Mouse (Mus musculus) embryonic facial prominence, embryonic 14.5 days (tissue): Measurements from ENCODE around the gene Dnah6. TPM values are rescaled to one million over a fixed set of nuclear protein-coding genes. Genes with fewer than 3 reads are reported as not detected.

Experiments
- ATAC-seq: fragments of 200-750 bp; cut with Nextera tagmentation; 2 replicates; pipeline ENCODE4 v1.8.0; 2017; ENCODE audit warnings: low read depth, moderate number of reproducible peaks, moderate TSS enrichment
- DNase-seq: peaks from one replicate; pipeline ENCODE4 v3.0.0-alpha.2; 2015; ENCODE audit warnings: low spot score
- H3K27ac ChIP-seq: fragments of 300-500 bp; sonication (generic); replicated peaks from 2 replicates; pipeline ENCODE4 v1.5.1; 2014; ENCODE audit warnings: low read depth, mild to moderate bottlenecking, low read length, moderate library complexity
- H3K27me3 ChIP-seq: fragments of 300-500 bp; sonication (generic); replicated peaks from 2 replicates; pipeline ENCODE4 v1.6.1; 2014; ENCODE audit warnings: low read length; ENCODE audit not compliant: control insufficient read depth, insufficient read depth
- H3K36me3 ChIP-seq: fragments of 300-500 bp; sonication (generic); 2 replicates; pipeline ENCODE4 v1.6.1; 2014; ENCODE audit warnings: low read length, mixed read lengths; ENCODE audit not compliant: control insufficient read depth, insufficient read depth
- H3K4me1 ChIP-seq: fragments of 300-500 bp; sonication (generic); 2 replicates; pipeline ENCODE4 v1.6.1; 2014; ENCODE audit warnings: antibody characterized with exemption, low read length; ENCODE audit not compliant: control insufficient read depth, insufficient read depth
- H3K4me2 ChIP-seq: fragments of 300-500 bp; sonication (generic); 2 replicates; pipeline ENCODE4 v1.6.1; 2014; ENCODE audit warnings: low read depth, mild to moderate bottlenecking, low read length, moderate library complexity, mixed read lengths
- H3K4me3 ChIP-seq: fragments of 300-500 bp; sonication (generic); 2 replicates; pipeline ENCODE4 v1.5.1; 2014; ENCODE audit warnings: low read depth, mild to moderate bottlenecking, low read length
- H3K9ac ChIP-seq: fragments of 300-500 bp; sonication (generic); 2 replicates; pipeline ENCODE4 v1.6.1; 2014; ENCODE audit warnings: low read depth, mild to moderate bottlenecking, low read length, moderate library complexity, mixed read lengths
- H3K9me3 ChIP-seq: fragments of 300-500 bp; sonication (generic); 2 replicates; pipeline ENCODE4 v1.6.1; 2016; ENCODE audit warnings: low read length; ENCODE audit not compliant: control insufficient read depth
- WGBS: fragments of 180-500 bp; shearing (Covaris S2); extraction: QIAGEN DNeasy Blood & Tissue Kit; methylation state at CpG from one replicate; pipeline ENCODE4 v1.1.7; 2014; 5-methylcytosine and 5-hydroxymethylcytosine counted together
- polyA plus RNA-seq: library from polyadenylated mRNA; unstranded; fragments of >200 nt; fragmentation: Nextera tagmentation; extraction: Ambion mirVana; gene quantifications from 2 replicates; pipeline ENCODE4 v1.2.1, GENCODE M21; 2014

Dnah6 gene
- polyA plus RNA-seq, 1 experiment from 2014 or later, result 0.42 TPM

DNA sequence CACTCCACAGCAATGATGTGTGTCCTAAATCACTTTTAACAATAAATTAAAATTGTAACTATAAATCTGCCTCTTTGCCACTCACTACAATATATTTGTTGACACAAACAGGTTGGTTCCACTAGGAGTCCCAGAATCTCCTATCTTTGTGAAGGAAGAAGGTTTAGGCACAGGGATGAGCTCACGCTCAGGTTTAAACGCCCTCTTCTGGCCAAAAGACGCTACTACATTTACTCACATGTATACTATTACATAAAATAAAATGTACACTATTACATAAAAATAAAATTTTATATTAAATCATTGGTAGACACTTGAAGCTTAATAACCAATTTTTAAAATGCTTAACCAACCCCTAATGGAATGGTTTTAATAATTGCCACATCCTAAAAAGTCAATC, 201.4 kb downstream of the Dnah6 start:
- WGBS, result 3% methylated on average over 3 of the region's 3 CpGs
- Histone ChIP-seq H3K4me2 (no peak overlapping the region), H3K9me3 (no peaks in the 10 kb centered on the region), H3K4me3 (no peak overlapping the region), H3K27ac (no peak overlapping the region), H3K36me3 (no peaks in the 10 kb centered on the region), H3K4me1 (no peaks in the 10 kb centered on the region), H3K27me3 (no peaks in the 10 kb centered on the region), H3K9ac (no peak overlapping the region)
- ATAC-seq, result no peak
- DNase-seq, result peak; percentile 42

GRCm38 (mm10) chr6:73018725-73019280, 202.6 kb downstream of the Dnah6 start:
- H3K4me1 ChIP-seq, result peaks cover 3% of the 10 kb centered on the region; the same call in 1 of the 2 replicates
- no peaks in the 10 kb centered on the region for H3K9me3 ChIP-seq
- no peak for ATAC-seq
- no peak overlapping the region for H3K4me2 ChIP-seq
- no peak overlapping the region for H3K27ac ChIP-seq
- 77% methylated on average over 10 of the region's 10 CpGs for WGBS
- H3K9ac ChIP-seq, result no peak overlapping the region
- no peaks in the 10 kb centered on the region for H3K27me3 ChIP-seq
- no peaks in the 10 kb centered on the region for H3K36me3 ChIP-seq
- H3K4me3 ChIP-seq, result no peak overlapping the region
- DNase-seq, result no peak

DNA sequence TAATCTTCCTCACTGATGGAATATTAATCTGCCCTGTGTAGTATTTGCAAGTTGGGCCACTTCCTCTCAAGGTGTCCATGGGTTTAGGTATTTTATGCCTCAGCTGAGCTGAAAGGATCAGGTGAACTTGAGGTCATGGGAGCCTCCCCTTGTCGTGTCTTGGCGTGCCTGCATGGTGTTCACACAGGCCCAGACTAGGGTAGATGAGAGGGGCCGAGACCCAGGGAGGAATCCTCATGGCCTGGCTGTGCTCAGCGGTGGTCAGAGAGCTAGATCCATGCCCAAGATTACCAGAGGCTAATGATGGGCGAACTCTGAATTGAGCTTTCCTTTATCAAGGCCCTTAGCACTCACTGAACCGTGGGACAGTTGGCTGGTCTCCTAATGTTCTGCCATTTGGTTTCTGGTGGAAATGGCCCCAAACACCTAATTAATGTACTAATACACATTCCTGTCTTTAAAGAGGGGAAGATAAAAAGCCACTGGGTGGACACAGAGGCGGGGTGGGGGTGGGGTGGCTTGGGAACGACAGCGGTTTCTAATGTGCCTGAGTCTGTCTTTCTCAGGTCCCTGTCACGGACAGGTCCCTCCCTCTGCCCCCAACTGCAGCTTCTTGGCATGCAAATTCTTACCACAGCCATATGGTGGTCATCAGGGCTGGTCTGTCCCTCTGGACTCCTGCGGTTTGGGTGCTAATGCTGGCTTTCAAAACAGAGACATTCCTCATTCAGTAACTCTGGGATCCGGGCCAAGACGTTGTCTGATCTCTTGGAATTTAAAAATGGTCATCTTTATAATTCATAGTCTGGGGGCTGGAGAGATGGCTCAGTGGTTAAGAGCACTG, 206.9 kb downstream of the Dnah6 start:
- H3K36me3 ChIP-seq, result no peaks in the 10 kb centered on the region
- H3K4me1 ChIP-seq, result peaks cover 3% of the 10 kb centered on the region; the same call in 1 of the 2 replicates
- WGBS, result 62% methylated on average over 13 of the region's 13 CpGs
- no peak overlapping the region for H3K27ac ChIP-seq
- no peak overlapping the region for H3K4me3 ChIP-seq
- peak; percentile 78 for DNase-seq
- no peaks in the 10 kb centered on the region for H3K27me3 ChIP-seq
- no peak overlapping the region for H3K9ac ChIP-seq
- ATAC-seq, result peak; percentile 56
- H3K9me3 ChIP-seq, result 0 out of 2 replicates have a peak, but pooled peaks cover 2% of the 10 kb centered on the region
- no peak overlapping the region for H3K4me2 ChIP-seq

GRCm38 (mm10) chr6:73012931-73013330, 208.5 kb downstream of the Dnah6 start:
- H3K27me3 ChIP-seq, result no peaks in the 10 kb centered on the region
- peak; percentile 48; the same call in 1 of the 2 replicates for ATAC-seq
- H3K9ac ChIP-seq, result no peak overlapping the region
- 0 out of 2 replicates have a peak, but pooled peaks cover 3% of the 10 kb centered on the region for H3K9me3 ChIP-seq
- 70% methylated on average over 8 of the region's 8 CpGs for WGBS
- H3K4me3 ChIP-seq, result no peak overlapping the region
- peak; percentile 50 for DNase-seq
- H3K36me3 ChIP-seq, result no peaks in the 10 kb centered on the region
- peaks cover 3% of the 10 kb centered on the region; the same call in 1 of the 2 replicates for H3K4me1 ChIP-seq
- no peak overlapping the region for H3K4me2 ChIP-seq
- H3K27ac ChIP-seq, result peak overlapping the region; percentile 65

DNA sequence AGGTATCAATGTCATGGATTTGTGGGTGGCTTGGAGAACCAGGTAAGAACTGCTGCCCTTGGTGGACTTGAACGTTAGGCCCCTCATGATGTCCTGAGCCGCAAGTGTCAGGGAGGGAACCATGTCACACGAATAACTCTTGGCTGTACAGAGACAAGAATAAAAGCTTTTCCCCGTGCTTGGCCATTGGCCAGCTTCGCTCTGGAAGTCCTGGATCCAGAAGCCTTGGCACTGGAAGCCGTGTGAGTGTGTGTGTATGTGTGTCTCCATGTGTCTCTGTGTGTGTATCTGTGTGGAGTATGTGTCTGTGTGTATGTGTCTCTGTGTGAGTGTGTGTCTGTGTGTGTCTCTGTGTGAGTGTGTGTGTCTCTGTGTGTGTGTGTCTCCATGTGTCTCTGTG, 209.6 kb downstream of the Dnah6 start:
- ATAC-seq (no peak), DNase-seq (peak; percentile 28)
- WGBS, result 70% methylated on average over 6 of the region's 6 CpGs
- H3K27me3 ChIP-seq, result no peaks in the 10 kb centered on the region
- no peak overlapping the region for H3K4me2 ChIP-seq
- no peak overlapping the region for H3K9ac ChIP-seq
- H3K9me3 ChIP-seq, result 0 out of 2 replicates have a peak, but pooled peaks cover 3% of the 10 kb centered on the region
- no peaks in the 10 kb centered on the region for H3K36me3 ChIP-seq
- peaks cover 3% of the 10 kb centered on the region; the same call in 1 of the 2 replicates for H3K4me1 ChIP-seq
- H3K4me3 ChIP-seq, result no peak overlapping the region
- no peak overlapping the region for H3K27ac ChIP-seq

DNA sequence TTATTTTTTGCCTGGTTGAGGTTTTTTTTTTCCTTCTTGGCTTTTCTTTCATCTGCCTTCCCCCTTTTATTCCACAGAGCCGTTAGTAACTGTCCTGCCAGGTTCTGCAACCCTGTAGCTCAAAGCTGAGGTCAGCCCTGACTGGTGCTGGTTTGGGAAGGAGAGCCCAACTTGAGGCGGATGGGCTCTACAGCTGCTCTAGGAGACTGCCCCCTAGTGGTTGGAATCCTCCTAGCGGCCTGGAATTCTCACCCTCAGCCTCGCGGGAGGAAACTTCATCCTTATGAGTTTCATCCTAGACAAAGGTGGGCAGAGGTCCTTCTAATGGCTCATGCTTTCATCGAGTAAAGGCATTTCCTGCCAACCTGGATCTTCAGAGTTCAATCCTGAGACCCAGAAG, 211.4 kb downstream of the Dnah6 start:
- H3K27ac ChIP-seq, result no peak overlapping the region
- peak; percentile 41 for DNase-seq
- H3K9me3 ChIP-seq, result 0 out of 2 replicates have a peak, but pooled peaks cover 3% of the 10 kb centered on the region
- no peaks in the 10 kb centered on the region for H3K27me3 ChIP-seq
- no peak for ATAC-seq
- H3K4me1 ChIP-seq, result peaks cover 3% of the 10 kb centered on the region; the same call in 1 of the 2 replicates
- 42% methylated on average over 6 of the region's 6 CpGs for WGBS
- H3K4me3 ChIP-seq, result no peak overlapping the region
- H3K4me2 ChIP-seq, result no peak overlapping the region
- no peaks in the 10 kb centered on the region for H3K36me3 ChIP-seq
- no peak overlapping the region for H3K9ac ChIP-seq

GRCm38 (mm10) chr6:73003601-73004000, 217.8 kb downstream of the Dnah6 start:
- no peaks in the 10 kb centered on the region for H3K9me3 ChIP-seq
- WGBS, result 79% methylated on average over 5 of the region's 5 CpGs
- H3K27ac ChIP-seq, result no peak overlapping the region
- ATAC-seq (no peak), DNase-seq (no peak)
- no peak overlapping the region for H3K4me3 ChIP-seq
- no peaks in the 10 kb centered on the region for H3K27me3 ChIP-seq
- H3K4me1 ChIP-seq, result no peaks in the 10 kb centered on the region
- no peaks in the 10 kb centered on the region for H3K36me3 ChIP-seq
- H3K4me2 ChIP-seq, result no peak overlapping the region
- no peak overlapping the region for H3K9ac ChIP-seq

DNA sequence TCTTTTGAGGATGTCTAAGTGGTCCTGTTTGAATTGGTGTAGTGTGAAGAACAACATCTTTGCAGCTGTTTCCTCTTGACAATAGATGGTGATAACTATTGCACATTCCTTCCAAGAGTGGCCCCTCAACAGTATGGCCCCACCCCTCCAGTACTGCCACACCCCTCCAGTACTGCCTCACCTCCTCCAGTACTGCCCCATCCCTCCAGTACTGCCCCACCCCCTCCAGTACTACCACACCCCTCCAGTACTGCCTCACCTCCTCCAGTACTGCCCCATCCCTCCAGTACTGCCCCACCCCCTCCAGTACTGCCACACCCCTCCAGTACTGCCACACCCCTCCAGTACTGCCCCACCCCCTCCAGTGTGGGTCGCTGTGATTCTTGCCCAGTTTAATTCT, 219.1 kb downstream of the Dnah6 start:
- Histone ChIP-seq H3K27me3 (no peaks in the 10 kb centered on the region), H3K4me1 (no peaks in the 10 kb centered on the region), H3K4me3 (no peak overlapping the region), H3K9ac (no peak overlapping the region), H3K27ac (no peak overlapping the region), H3K9me3 (no peaks in the 10 kb centered on the region), H3K36me3 (no peaks in the 10 kb centered on the region), H3K4me2 (no peak overlapping the region)
- WGBS, result 57% methylated on average over 1 of the region's 1 CpGs
- DNase-seq (no peak), ATAC-seq (no peak)
